28 mouse cellular contexts compared by ENCODE assay signal in the genomic region with DNA sequence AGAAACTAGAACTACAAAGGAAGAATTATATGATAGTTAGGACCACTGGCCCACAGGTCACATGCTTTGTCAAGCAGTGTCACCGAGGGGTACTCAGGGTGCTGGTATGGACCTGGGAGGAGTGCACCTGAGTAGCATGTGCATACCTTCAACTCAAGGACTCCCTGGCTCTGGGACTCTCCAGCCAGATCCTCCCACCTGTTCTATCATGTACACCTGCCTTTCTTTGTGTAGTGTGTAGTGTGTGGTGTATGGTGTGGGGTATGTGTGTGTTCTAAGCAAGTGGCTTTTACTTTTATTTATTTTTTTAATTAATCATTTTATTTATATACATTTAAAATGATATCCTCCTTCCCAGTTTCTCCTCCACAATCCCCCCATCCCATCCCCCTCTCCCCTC.
"Had no signal": no experiment of that assay in that cellular context is flagged by ENCODE, and none has a peak within 500 bp of the region (broad histone marks: within the 10 kb centered on the region; RNA-seq: fewer than 3 reads in every experiment).

No protein-coding gene starts in this region.

- H3K4me1 ChIP-seq: embryonic facial prominence, embryonic 13.5 days; embryonic facial prominence, embryonic 15.5 days; forebrain, embryonic 10.5 days had no signal

- H3K4me3 ChIP-seq: embryonic facial prominence, embryonic 10.5 days; embryonic facial prominence, embryonic 12.5 days; embryonic facial prominence, embryonic 13.5 days; embryonic facial prominence, embryonic 15.5 days; erythroblast, embryonic 14.5 days; forebrain, embryonic 10.5 days; forebrain, embryonic 12.5 days; forebrain, embryonic 13.5 days; forebrain, embryonic 15.5 days; gastrocnemius, adult 2 months had no signal

- H3K4me2 ChIP-seq: embryonic facial prominence, embryonic 12.5 days; embryonic facial prominence, embryonic 13.5 days; embryonic facial prominence, embryonic 15.5 days; forebrain, embryonic 12.5 days; forebrain, embryonic 13.5 days; forebrain, embryonic 15.5 days had no signal

- ATAC-seq: forebrain, embryonic 13.5 days; forebrain, embryonic 14.5 days; forebrain, embryonic 15.5 days; forebrain, embryonic 16.5 days; forebrain, postnatal 0 days had no signal

- H3K36me3 ChIP-seq: embryonic facial prominence, embryonic 10.5 days; embryonic facial prominence, embryonic 12.5 days; embryonic facial prominence, embryonic 13.5 days; embryonic facial prominence, embryonic 15.5 days; forebrain, embryonic 10.5 days; forebrain, embryonic 12.5 days; forebrain, embryonic 15.5 days had no signal

- DNase-seq: cerebellum, adult 2 months; cerebellum, adult 8-10 months; cerebellum, adult 9-10 months; cerebellum, adult 9-11 months; cerebellum, postnatal 10 days; cerebellum, postnatal 14 days; cerebellum, postnatal 25 days; cerebellum, postnatal 36 days; embryo, embryonic 11 days; forebrain, postnatal 0 days; gastrocnemius, adult 2 months; gastrocnemius, postnatal 10 days; gastrocnemius, postnatal 14 days; gastrocnemius, postnatal 25 days; gastrocnemius, postnatal 36 days; heart, adult 11 months; heart, adult 18-20 months had no signal

- H3K27me3 ChIP-seq: embryonic facial prominence, embryonic 12.5 days; embryonic facial prominence, embryonic 13.5 days; embryonic facial prominence, embryonic 15.5 days; forebrain, embryonic 13.5 days; forebrain, embryonic 15.5 days had no signal

- H3K27ac ChIP-seq: embryonic facial prominence, embryonic 10.5 days; embryonic facial prominence, embryonic 12.5 days; embryonic facial prominence, embryonic 13.5 days; embryonic facial prominence, embryonic 15.5 days; forebrain, embryonic 10.5 days; forebrain, embryonic 12.5 days; forebrain, embryonic 13.5 days; forebrain, embryonic 15.5 days; gastrocnemius, adult 2 months had no signal

- H3K9me3 ChIP-seq: embryonic facial prominence, embryonic 10.5 days; embryonic facial prominence, embryonic 12.5 days; embryonic facial prominence, embryonic 13.5 days; embryonic facial prominence, embryonic 15.5 days; forebrain, embryonic 10.5 days; forebrain, embryonic 12.5 days; forebrain, embryonic 13.5 days; forebrain, embryonic 15.5 days had no signal

- H3K9ac ChIP-seq: embryonic facial prominence, embryonic 12.5 days; embryonic facial prominence, embryonic 13.5 days; embryonic facial prominence, embryonic 15.5 days; forebrain, embryonic 12.5 days; forebrain, embryonic 13.5 days; forebrain, embryonic 15.5 days; forebrain, postnatal 0 days had no signal
